Mouse (Mus musculus) layer of hippocampus, postnatal 25 days (tissue): ENCODE data around the gene Lrrc75a. TPM values are rescaled to one million over a fixed set of nuclear protein-coding genes. Genes with fewer than 3 reads are reported as not detected.
A peak's percentile ranks its signal among the peaks of the same experiment; 100 is the strongest.
"Not testable (repeated sequence)": the region's sequence is repeated elsewhere in the genome, so short reads cannot be mapped to it uniquely, and the experiment has no call there.

ENCODE experiments used
- DNase-seq, 2 experiments: peaks; one replicate each; pipeline ENCODE4 v3.0.0; 2022; ENCODE audit warnings: mixed read lengths in 2 of 2, low spot score in 1 of 2; ENCODE audit errors: extremely low spot score in 1 of 2
- total RNA-seq, 2 experiments: library from RNA; stranded (reverse); gene quantifications; 2 replicates each; pipeline ENCODE4 v1.2.3; 2021

The Lrrc75a gene
- total RNA-seq = 1 to 10 TPM; 8.1 to 9.9 TPM

DNA sequence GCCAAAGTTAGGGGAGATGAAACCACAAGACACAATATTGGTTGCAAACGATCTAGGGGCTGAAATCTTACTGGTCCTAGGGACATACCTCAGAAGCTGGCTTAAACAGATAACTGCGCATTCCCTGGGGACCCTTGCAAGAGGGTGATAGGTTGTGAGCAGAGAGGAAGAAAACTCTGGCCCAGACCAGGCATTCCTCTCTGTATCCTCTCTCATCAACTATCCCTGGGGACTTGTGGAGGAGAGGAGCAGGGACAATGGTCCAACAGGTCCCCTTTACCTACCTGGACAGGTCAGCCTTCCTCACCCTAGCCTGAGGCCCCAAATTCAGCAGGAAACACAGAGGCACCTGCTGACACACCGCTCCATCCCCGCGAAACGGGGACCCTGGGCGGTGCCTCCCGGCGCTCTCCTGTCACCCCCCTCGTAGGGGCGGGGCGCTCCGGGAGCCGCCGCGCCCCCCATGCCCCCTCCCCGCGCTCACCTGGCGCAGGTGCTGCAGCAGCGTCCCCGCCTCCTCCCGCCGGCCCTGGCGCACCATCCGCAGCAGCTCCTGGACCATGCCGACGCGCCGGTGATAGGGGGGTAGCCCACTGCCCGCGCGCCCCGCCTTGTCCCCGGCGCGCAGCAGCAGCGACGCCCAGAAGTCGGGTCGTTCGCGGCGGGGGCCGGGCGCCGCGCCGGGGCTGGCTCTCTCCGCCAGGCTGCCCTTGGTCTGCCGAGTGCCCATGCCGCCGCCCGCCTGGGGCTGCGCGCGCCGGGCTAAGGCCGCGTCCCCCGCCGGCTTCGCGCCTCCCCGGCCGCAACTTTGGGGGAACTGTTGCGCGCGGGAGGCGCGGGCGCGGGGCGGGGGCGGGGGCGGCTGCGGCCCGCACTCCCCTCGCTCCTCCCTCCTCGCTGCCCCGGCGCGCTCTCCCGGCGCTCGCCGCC, at the start of gene Lrrc75a:
Gene Lrrc75a, minus strand, starts transcription at position 863 of the 930 bp plus-strand sequence.
- DNase-seq = peak in 1 of 2 experiments; percentile 20

DNA sequence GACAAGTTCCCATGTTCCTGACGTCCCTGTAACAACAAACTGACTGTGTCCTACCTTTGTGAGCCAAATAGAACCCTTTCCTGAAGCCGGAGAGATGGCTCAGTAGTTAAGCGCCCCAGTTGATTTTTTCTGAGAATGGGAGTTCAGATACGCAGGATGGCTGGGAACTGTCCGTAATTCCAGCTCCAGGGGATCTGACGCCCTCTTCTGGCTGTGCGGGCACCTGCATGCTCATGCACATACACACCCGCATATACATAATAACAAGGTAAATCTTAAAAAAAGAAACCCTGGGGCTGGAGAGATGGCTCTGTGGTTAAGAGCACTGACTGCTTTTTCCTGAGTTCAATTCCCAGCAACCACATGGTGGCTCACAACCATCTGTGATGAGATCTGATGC, 46.8 kb upstream of the Lrrc75a start:
- DNase-seq = no peak

DNA sequence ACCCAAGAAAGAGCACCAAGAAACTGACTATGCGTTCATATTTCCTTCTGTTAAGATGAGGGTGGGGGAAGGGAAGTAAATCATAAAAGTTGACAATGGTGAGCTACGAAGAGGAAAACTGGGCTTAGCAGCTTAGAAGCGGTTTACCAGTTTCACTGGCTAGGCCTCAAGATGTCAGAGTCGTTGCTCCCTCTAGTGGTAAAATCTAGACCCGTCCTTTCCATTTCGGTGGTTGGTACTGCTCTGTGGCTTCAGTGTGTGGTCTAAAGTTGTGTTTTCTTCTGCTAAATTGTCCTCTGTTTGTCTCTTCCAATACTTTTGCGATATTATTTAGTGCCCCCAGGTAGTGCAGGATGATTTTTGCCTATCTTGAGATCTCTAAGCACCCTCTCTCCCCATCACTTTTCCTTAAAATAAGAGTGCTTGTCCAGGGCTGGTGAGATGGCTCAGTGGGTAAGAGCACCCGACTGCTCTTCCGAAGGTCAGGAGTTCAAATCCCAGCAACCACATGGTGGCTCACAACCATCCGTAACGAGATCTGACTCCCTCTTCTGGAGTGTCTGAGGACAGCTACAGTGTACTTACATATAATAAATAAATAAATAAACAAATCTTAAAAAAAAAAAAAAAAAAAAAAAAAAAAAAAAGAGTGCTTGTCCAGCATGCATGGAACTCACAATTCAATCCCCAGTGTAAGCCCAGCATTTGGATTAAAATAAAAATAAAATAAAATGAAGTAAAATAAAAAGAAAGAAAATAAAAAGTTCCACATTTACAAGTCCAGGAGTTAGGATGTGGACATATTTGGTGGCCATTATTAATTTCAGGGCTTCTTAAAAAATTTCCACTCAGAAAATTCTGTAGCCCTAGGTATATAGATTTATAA, 45.2 kb upstream of the Lrrc75a start:
- no peak for DNase-seq

DNA sequence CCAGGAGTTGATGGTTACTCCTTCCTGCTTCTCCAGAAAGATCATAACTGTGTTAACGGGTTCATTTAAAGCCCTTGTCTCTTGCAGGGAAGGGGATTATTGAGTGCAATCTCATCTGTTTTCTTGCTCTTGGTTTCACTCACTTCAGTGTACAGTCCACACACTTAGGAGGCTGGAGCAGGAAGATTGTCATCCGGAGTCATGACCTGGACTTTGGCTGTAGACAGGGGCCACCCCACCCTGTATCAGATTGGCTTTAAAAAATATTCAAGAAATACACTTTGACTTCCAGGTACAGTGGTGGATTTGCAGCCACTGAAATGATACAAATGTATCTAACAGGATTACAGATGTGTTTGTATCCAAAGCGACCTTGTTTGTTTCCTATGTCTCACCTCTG, 43.3 kb upstream of the Lrrc75a start:
- no peak for DNase-seq

DNA sequence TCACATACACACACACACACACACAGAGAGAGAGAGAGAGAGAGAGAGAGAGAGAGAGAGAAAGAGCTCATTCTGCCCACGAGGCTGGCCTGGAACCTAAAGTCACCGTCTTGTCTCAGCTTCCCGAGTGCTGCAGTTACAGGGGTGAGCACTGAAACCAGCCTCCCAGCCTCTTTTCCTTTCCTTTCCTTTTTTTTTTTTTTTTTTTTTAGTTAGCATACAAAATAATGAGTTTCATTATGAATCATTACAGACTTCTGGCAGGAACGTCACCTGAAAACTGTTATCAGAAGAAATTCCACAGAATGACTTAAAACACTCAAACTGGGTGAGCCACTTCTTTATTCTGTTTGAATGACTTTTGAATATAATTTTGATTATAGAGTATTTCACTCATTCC, 31.6 kb upstream of the Lrrc75a start:
- no peak for DNase-seq

DNA sequence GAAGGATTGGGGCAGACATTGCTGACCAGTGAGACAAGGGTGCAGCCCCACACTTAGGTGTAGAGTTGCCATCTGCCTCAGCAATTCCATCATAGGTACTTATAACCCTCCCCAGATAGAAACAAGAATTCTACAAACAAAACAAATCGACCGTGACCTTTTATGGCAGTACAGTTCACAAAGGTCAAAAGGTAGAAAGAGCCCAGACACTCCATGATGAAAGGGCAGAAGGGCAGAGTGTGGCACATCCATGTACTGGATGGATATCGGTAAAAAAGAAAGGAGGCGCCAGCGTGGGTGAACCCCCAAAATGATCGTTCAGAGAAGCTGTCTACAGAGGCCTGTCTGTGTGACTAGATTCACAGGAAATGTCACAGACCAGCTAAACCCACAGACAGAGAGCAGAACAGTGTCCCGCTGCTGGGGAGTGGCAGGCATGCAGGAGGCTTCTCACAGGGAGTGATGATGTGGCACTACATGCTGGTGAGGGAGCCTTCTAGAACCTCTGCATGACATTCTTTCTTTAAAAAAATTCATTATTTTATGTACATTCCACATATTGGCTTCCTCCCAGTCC, 30.5 kb upstream of the Lrrc75a start:
- no peak for DNase-seq

DNA sequence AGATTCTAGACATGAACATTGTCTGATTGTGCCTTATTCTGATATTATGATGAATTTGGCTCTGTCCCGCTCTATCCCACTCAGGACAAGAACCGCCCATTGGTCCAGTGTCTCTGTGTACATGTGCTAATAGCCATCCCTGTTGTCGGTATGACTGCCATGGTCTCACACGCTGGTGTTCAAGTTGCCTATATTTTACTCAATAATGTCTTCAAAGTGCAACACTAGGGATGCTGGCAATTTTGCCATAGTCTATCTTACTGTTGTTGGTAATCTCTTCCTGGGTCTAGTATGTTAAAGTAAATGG, 27.9 kb upstream of the Lrrc75a start:
- DNase-seq = no peak

DNA sequence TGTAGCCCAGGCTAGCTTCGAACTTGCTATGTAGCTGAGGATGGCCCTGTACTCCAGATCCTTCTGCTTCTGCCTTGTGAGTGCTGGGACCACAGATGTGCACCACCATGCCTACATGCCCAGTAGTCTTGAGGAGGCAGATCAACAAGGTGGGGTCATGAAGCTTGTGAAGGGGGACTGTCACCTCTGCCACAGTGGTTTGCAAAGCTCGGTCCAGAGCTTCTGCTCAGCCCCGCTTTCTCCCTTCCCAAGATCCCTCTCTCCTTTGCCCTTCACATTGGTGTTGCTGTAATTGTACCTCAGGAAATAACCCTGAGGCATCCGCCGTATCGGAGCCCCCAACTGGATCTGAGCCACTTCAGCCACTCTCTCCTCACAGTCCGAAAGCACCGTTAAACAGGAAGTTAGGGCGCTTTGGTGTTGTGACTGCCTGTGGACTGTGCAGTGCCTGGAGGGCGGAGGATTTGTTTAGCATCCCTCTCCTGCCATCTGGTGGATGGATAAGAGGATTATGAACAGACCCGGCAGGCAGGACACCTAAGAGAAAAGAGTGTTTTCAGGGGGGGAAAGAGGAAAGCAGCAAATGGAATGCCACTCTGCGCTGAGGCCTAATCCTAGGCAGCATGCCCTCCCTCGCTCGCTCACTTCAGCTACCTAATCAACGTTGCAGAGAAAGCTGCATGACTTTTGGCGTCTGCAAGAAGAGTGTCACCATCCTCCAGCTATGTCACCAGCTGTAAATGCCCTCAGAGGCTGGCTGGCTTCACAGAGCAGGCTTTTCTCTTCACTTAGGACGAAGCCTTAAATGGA, 27.4 kb upstream of the Lrrc75a start:
- DNase-seq = peak in 1 of 2 experiments; percentile 40

DNA sequence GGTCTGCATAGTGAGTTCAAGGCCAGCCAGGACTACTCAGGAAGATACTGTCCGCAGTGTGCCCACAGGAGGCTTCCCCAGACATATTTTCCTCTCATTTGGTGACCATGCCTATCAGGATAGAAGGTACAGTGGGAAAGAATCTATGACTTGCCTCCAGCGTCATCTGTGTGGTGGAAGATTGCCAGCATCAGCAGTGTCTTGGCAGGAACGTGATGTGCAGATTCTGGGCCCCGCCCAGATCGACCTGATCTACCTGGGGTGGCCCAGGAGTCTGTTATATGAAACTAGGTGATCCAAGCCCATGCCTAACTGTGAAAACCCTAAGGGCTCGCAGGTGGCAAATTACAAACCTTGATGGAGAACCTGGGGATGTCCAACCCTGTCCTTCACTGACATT, 21.7 kb upstream of the Lrrc75a start:
- no peak for DNase-seq

DNA sequence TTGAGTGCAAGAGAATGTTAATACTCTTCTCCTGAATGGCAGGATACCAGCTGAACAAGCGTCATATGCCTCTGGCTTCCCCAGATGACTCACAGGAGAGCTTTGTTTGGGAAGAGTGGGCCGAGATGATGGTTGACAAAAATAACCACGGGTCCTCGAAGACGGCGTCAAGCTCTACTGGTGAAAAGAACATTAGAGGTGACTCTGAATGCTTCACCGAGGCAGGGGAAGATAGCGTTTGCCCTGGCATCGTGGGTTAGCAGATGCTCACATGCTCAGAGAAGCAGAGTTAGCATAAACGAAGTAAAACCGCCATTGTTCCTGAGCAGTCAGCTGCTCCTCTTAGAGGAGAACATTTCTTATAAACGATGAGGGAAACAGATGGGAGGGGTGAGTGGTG, 21.1 kb upstream of the Lrrc75a start:
- peak in 1 of 2 experiments; percentile 16 for DNase-seq

DNA sequence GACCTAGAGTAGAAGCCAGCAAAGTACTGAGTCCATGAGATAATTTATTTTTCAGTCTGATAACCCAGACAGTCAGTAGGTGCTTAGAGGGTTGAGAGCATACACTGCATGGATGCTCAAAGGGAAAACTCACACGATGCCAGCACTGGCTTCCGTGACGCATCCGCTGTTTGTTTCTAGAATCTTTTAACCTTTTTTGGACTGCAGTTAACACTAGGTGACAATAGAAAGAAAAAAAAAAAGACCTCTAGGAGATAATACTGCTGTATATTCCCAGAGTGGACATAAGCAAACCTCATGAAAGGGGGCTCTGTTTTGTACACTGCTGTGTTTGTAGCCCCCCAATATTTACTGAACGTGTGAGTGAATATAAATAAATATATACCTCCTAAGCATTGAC, 20.7 kb upstream of the Lrrc75a start:
- DNase-seq = no peak

DNA sequence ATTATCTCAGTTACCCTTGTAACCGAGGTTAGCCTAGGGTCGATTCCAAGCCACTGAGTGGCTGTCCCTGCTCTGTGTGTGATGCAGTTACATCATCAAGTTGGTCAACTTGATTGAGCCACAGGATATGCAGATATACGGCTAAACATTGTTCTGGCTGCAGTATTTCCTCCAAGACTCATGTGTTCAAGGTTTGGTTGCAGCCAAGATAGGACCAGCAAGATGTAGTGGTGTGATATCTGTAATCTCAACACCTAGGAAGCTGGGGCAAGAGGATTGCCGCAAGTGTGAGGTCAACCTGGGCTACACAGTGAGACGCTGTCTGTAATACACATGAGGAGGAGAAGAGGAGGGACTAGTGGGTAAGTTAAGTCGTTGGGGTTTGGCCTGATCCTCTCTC, 15.9 kb upstream of the Lrrc75a start:
- DNase-seq = no peak

DNA sequence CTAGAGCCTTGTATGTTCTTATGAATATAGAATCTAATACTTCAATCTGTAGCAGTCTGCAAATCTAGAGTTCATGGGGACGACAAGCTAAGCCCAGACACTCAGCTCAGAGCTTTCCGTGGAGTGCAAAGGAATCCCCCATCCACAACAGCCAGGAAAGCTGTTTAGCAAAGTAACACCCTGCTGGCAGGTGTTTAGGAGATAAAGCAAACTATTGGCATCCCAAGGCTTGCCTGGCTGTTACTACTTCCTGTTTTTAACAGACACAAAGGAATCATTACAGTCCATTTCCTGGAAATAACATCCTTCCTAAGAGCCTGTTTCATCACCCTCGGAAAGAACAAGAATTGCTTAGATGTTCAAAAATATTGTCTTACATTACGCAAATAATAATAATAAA, 12.6 kb upstream of the Lrrc75a start:
- no peak for DNase-seq

DNA sequence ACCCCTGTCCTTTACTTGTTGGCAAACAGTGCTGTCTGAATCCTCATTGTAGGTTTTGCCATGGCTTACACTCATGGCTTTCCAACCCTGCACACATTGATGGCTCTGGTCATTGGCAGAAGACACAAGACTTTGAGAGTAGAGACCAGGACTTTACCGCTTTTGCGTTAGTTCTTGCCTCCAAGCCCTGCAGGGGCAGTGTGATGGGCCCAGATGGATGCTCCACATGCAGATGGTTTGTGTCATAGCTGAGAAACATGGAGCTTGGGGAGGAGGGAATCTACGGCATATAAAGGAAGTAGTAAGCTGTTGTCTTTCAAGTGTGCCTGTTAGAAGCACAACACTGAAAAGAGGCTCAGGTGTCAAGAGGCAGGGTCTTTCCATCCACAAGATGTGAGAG, 3.8 kb upstream of the Lrrc75a start:
- DNase-seq = no peak

DNA sequence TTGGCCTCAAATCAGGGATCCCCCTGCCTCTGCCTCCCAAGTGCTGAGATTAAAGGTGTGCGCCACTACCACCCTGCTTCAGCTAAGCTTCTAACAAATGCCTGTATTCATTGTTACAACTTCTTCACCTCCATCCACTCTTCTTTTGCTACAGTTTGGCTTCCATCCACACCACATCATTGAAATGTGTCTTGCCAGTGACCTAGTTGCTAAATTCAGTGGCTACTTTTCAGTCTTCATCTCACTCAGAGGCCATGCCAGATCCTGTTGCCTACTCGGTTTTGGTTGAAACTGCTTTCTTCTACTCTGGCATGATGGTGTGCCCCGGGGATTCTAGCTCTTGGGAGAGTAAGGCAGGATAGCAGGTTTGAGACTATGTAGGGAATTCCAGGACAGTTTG, 3.2 kb upstream of the Lrrc75a start:
- no peak for DNase-seq

DNA sequence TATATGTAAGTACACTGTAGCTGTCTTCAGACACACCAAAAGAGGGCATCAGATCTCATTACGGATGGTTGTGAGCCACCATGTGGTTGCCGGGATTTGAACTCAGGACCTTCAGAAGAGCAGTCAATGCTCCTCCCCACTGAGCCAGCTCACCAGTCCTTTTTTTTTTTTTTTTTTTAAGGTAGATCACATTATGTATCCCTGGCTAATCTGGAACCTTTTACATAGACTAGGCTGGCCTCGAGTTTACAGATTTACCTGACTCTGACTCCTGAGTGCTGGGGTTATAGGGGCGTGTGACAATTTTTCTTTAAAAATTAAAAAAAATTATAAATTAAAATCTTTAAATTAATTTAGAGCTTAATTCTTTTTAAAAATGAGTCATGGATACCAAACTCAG, 1.5 kb upstream of the Lrrc75a start:
- not testable (repeated sequence) for DNase-seq

DNA sequence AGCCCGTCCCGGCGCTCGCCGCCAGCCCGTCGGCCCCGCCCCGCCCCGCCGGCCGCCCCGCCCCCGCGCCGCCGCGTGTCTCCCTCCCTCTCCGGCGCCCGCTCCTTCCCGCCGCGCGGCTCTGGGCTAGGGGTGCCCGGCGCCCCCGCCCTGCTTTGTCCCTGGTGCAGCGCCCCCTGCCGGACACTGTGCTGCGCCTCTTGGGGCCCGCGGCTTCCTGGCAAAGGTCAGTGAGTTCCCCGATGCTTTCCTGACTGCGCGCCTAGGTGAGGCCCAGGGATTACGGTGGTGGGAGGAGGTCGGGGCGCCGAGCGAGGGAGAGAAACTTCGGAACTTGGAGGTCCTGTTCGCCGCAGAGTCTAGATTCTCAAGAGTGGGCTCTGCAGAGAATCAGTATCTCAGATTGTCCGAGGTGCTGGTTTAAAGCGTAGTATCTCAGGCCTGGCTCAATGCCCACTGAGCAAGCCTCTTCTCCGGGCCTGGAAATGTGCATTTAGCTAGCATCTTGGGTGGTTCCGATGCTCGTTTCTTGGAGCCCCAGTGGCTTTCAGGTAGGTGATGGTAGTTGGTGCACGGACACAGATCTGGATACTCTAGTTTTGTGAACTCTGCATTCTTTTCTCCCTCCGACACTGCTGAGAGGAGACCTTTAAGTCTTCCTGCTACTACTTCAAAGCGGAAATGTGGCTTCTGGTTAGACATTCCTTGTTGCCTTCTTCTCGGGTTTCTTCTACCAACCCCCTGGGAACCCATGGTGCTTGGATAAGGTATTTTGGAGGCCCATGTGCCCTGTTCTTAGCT, 468 bp upstream of the Lrrc75a start, which contains the start of gene Mmgt2:
Gene Mmgt2, plus strand, starts transcription at position 74 of the 801 bp plus-strand sequence.
- peak; percentile 88 to 95 for DNase-seq

DNA sequence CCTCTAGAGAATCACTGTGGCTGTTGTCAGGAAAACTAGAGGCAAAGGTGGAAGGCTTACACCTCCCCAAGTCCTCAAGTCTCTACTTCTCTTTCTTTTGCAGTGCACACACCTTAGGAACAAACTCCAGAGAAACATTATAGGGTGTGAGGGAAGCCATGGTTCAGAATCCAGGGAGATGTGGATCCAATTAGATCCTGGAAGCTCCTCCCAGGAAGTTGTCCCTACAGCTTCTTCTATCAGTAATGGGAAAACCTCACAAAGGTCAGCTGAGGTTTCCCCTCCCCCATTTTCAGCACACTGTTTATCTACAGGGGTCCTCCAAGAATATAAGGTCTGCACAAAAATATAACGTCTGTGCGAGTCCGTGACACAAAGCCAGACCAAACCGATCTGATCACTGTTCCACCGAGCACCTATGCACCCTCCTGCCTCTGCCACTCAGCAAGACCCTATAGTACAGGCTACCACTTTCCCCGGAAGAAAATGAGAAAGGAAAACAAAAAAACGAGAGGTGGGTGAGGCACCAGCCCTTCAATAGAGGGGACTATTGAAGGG, 1.3 kb downstream of the Lrrc75a start:
- DNase-seq = no peak

DNA sequence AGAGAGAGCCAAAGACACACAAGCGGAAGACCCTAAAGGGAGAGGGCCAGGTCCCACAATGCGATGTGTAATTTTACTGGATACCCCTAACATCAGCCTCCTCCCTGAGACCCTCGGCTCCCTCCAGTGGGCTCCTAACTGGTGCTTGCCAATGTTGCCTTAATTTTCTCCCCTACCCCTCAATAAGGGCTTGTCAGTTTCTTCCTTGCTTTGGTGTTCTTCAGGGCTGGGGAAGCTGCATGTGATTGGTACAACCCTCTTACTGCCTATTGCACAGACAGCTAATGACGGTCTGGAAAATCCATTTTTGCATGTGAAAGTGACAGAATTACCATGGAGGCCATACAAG, 1.9 kb downstream of the Lrrc75a start:
- DNase-seq = no peak
